Mouse (Mus musculus) bone marrow macrophage, adult 2 months (primary cell): ENCODE data around the gene Zfp825. TPM values are rescaled to one million over a fixed set of nuclear protein-coding genes. Genes with fewer than 3 reads are reported as not detected.
"Not testable (repeated sequence)": the region's sequence is repeated elsewhere in the genome, so short reads cannot be mapped to it uniquely, and the experiment has no call there.

Experiments
- H3K27ac ChIP-seq: 2 replicates; pipeline ENCODE4 v1.5.1; 2012; ENCODE audit warnings: low read depth, low read length; ENCODE audit not compliant: insufficient read depth
- H3K4me1 ChIP-seq: 2 replicates; pipeline ENCODE4 v1.6.1; 2012; ENCODE audit warnings: low read length; ENCODE audit not compliant: control insufficient read depth, insufficient read depth
- H3K4me3 ChIP-seq: 2 replicates; pipeline ENCODE4 v1.5.1; 2012; ENCODE audit warnings: mild to moderate bottlenecking, low read length, moderate library complexity; ENCODE audit not compliant: insufficient read depth
- CTCF ChIP-seq: IDR thresholded peaks from 2 replicates; pipeline ENCODE4 v1.5.1; 2012; ENCODE audit warnings: low read depth, mild to moderate bottlenecking, low read length, moderate library complexity
- POLR2A ChIP-seq: IDR thresholded peaks from 2 replicates; pipeline ENCODE4 v1.6.1; 2012; ENCODE audit warnings: mild to moderate bottlenecking, low read depth, low read length, borderline replicate concordance
- polyA plus RNA-seq: library from polyadenylated mRNA; stranded (reverse); fragments of >200 nt; gene quantifications from 2 replicates; pipeline ENCODE4 v1.2.4, GENCODE M21; 2012; ENCODE audit not compliant: missing spikeins, insufficient read depth, insufficient read length

Zfp825 gene
- 15.2 and 17.6 TPM in 2 replicates for polyA plus RNA-seq

DNA sequence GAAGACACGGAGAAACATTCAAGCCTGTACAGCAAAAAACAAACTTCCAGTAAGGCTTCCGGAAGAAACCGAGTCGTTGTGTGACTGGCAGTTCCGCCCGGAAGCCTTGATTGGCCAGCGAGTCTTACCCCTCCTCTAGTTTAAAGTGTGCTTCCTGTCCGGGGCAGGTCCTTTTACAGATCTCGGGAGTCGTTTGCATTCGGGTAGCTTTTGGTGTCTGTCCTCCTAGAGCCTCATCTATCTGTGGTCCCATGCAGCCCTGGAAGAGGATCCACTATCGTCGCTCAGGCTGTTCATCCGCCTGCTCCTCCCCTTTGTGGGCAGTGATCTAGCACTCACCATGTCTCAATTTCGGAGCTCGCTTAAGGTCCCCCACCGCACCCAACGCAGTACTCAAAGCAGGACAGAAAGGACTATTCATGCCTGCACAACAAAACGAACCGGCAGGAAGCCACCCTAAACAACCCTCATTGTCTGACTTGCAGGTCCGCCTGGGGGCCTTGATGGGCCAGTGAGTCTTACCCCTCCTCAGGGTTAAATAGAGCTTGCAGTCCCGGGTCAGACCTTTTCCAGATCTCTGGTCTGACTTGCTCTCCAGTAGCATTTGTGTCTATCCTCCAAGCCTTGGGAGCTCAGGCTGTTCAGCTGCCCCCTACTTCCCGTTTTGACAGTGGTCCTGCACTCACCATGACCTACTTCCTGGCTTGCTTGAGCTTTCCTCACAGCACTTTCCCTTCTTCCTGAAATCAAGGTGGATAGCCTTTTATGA lies at the start of gene Zfp825:
TSS of gene Zfp825 (minus strand) at position 82 of the 769 bp plus-strand sequence.
- Histone ChIP-seq H3K27ac (peak within 1 kb of the TSS; percentile 87), H3K4me1 (no peaks in the 10 kb centered on the region)
- TF ChIP-seq CTCF = no peak
- TF ChIP-seq POLR2A = no peak

DNA sequence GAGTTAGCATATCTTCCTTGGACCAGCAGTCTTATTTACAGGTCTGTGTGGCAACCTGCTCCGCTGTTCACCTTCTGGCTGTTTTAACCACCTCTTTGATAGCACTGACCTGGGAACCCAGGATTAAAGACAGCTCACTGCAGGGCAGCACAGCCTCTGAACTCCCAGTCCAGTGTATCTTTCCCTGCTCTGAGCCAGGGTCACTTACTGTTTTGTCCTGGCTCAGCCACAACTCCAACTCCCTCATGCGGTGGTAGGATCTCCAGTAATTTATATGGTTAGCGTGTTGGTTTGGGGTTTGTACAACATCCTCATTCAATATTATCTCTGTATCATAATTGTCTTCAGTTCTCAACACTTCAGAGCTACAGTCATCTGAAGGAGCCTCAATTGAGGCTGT lies 41.6 kb upstream of the Zfp825 start:
- not testable (repeated sequence) for H3K4me1 ChIP-seq, H3K27ac ChIP-seq, H3K4me3 ChIP-seq

More for the DNA sequence above, at the start of gene Zfp825:
- peak within 1 kb of the TSS; percentile 76 for H3K4me3 ChIP-seq

DNA sequence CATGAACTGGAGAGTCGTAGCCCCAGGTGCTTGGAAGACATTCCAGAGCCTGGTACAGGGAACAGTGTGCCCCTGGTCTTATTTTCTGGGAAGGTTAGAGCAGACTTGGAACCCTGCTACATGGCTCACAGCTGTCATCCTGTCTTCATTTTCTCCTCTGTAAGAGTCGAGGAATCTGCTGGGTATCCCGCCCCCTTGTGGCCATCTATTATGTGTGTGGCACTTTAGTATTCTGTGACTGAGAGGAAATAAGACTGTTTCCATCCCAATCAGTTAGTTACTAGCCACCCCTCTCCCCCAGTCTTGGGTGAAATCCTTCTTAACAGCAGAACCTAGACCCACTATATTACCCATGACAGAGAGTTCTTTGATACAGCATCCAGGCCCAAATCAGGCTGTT lies 41.1 kb upstream of the Zfp825 start:
- not testable (repeated sequence) for H3K4me3 ChIP-seq, H3K4me1 ChIP-seq, H3K27ac ChIP-seq

DNA sequence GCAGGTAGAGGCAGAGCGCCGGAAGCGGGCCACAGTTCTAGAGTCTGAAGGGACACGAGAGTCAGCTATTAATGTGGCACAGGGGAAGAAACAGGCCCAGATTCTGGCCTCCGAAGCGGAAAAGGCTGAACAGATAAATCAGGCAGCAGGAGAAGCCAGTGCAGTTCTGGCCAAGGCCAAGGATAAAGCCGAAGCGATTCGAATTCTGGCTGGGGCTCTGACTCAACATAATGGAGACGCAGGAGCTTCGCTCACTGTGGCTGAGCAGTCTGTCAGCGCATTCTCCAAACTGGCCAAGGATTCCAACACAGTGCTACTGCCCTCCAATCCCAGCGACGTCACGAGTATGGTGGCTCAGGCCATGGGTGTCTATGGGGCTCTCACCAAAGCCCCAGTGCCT lies 40.3 kb upstream of the Zfp825 start:
- TF ChIP-seq POLR2A (no peak), CTCF (no peak)
- Histone ChIP-seq H3K4me1 (no peaks in the 10 kb centered on the region), H3K4me3 (no peak overlapping the region), H3K27ac (no peak overlapping the region)

DNA sequence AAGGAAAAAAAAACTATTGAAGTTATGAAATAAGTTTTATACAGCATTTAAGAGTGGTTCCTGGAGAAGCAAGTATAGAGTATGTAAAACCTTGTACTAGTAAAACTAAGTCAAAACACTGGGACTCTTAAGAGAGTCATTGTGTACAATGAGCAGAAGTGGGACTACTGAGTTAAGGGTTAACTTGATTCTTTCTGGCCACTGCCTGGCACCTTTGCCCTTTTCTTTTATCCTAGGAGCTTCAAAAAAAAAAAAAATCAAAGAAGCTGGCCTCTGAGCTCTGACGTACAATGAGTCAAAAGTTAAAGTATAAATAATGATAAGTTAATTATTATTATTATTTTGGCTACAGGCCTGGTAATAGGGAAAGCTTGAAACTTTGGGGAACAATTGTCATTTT lies 37.5 kb upstream of the Zfp825 start:
- H3K4me1 ChIP-seq, H3K27ac ChIP-seq, H3K4me3 ChIP-seq: not testable (repeated sequence)

DNA sequence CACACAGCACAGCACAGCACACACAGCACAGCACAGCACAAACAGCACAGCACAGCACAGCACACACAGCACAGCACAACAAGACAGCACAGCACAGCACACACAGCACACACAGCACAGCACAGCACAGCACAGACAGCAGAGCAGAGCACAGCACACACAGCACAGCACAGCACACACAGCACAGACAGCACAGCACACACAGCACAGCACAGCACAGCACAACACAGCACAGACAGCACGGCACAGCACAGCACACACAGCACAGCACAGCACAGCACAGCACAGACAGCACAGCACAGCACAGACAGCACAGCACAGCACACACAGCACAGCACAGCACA lies 35.6 kb upstream of the Zfp825 start:
- not testable (repeated sequence) for H3K27ac ChIP-seq, H3K4me3 ChIP-seq, H3K4me1 ChIP-seq

DNA sequence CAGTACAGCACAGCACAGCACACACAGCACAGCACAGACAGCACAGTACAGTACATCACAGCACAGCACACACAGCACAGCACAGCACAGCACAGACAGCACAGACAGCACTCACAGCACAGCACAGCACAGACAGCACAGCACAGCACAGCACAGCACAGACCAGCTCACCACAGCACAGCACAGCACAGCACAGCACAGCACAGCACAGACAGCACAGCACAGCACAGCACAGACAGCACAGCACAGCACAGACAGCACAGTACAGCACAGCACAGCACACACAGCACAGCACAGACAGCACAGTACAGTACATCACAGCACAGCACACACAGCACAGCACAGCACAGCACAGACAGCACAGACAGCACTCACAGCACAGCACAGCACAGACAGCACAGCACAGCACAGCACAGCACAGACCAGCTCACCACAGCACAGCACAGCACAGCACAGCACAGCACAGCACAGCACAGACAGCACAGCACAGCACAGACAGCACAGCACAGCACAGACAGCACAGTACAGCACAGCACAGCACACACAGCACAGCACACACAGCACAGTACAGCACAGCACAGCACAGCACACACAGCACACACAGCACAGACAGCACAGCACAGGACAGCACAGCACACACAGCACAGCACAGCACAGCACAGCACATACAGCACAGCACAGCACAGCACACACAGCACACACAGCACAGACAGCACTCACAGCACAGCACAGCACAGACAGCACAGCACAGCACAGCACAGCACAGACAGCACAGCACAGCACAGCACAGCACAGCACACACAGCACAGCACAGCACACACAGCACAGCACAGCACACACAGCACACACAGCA lies 35.0 kb upstream of the Zfp825 start:
- not testable (repeated sequence) for H3K4me1 ChIP-seq, H3K4me3 ChIP-seq, H3K27ac ChIP-seq

DNA sequence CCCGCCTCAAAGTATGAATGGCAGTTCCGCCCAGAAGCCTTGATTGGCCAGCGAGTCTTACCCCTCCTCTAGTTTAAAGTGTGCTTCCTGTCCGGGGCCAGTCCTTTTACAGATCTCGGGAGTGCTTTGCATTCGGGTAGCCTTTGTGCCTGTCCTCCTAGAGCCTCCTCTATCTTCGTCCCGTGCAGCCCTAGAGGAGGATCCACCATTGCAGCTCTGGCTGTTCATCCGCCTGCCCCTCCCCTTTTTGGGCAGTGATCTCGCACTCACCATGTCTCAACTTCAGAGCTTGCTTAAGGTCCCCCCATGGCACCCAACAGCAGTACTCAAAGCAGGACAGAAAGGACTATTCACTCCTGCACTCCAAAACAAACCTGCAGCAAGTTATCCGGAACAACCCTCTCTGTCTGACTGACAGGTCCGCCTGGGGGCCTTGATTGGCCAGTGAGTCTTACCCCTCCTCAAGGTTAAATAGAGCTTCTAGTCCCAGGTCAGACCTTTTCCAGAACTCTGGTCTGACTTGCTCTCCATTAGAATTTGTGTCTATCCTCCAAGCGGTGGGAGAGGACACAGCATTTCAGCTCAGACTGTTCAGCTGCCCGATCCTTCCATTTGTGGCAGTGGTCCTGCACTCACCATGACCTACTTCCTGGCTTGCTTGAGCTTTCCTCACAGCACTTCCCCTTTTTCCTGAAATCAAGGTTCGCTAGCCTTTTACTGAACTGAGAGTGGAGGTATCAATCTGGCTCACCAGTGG lies 28.9 kb upstream of the Zfp825 start:
- Histone ChIP-seq H3K4me3 (peak overlapping the region; percentile 58), H3K4me1 (no peaks in the 10 kb centered on the region), H3K27ac (peak overlapping the region; percentile 60)
- no peak for TF ChIP-seq POLR2A
- TF ChIP-seq CTCF = no peak

DNA sequence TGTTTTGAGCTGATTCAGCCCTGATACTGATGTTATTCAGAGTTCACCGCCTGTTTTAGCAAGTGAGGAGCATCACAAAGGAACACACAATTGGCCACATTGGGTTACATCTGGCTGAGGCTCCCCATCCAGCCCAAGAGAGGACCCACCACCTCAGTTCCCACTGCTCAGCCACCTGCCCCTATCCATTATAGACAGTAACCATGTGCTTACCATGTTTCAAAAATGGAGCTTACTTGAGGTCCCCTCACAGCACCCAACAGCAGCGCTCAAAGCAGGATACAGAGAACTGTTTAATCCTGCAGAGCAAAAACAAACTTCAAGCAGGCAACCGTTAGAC lies 28.3 kb upstream of the Zfp825 start:
- not testable (repeated sequence) for H3K4me1 ChIP-seq, H3K27ac ChIP-seq
- H3K4me3 ChIP-seq = peak overlapping the region; percentile 58

DNA sequence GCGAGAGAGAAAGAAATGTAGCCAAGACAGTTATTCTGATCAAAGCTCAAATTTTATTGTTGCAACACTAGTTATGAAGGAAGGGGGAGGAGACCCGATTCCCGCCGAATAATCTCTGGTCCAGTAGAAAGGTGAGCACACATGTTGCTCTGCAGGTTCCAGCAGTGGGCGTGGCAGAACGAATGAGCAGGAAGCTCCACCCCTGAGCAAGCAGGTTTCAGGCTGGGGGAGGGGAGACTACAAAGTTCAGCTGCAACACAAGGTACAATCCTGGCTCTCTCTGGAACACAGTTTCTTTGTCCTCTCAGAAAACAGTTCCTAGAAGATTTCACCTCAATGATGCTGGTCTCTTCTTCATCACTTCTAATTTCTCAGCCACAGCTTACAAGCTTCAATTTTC lies 14.2 kb upstream of the Zfp825 start:
- H3K4me1 ChIP-seq, H3K4me3 ChIP-seq, H3K27ac ChIP-seq: not testable (repeated sequence)

DNA sequence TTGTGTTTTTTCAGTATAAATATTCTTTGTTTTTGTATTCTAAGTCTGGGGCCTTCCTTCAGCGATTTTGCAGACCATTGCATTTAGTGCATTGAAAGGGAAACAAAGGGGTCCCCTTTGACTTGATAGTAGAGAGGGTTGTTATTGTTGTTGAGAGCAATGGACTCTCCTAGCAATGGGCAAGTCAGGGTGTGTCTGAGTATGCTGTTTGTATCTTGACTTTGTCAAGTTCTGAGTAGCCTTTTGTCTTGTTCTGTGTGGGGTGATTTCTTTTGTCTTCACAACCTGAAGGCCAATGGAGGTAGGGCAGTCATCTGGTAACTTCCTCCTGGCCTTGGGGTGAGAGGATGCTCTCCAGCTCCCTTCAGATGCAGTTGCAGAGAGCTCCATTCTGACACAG lies 9.1 kb upstream of the Zfp825 start:
- H3K4me3 ChIP-seq, H3K4me1 ChIP-seq, H3K27ac ChIP-seq: not testable (repeated sequence)

DNA sequence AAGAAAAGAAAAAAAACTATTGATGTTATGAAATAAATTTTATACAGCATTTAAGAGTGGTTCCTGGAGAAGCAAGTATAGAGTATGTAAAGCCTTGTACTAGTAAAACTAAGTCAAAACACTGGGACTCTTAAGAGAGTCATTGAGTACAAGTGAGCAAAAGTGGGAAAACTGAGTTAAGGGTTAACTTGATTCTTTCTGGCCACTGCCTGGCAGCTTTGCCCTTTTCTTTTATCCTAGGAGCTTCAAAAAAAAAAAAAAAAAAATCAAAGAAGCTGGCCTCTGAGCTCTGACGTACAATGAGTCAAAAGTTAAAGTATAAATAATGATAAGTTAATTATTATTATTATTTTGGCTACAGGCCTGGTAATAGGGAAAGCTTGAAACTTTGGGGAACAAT lies 5.9 kb upstream of the Zfp825 start:
- not testable (repeated sequence) for H3K27ac ChIP-seq, H3K4me3 ChIP-seq, H3K4me1 ChIP-seq

DNA sequence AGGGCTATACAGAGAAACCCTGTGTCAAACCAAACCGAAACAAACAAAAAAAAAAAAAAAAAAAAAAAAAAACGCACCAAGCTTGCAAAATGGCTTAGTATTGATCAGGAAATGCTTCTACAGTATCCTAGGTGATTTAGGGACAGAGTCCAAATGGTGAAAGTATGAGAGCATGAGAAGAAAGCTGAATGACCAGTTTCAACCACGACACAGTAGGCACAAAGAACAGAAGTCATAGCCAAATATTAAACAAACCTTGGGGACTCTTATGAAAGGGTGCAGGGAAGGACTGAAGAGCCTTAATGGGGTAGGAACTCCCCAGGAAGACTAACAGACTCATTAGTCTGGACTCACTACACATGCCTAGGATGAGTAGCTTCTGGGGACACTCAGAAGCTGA lies 9.5 kb downstream of the Zfp825 start:
- H3K4me3 ChIP-seq, H3K4me1 ChIP-seq, H3K27ac ChIP-seq: not testable (repeated sequence)

DNA sequence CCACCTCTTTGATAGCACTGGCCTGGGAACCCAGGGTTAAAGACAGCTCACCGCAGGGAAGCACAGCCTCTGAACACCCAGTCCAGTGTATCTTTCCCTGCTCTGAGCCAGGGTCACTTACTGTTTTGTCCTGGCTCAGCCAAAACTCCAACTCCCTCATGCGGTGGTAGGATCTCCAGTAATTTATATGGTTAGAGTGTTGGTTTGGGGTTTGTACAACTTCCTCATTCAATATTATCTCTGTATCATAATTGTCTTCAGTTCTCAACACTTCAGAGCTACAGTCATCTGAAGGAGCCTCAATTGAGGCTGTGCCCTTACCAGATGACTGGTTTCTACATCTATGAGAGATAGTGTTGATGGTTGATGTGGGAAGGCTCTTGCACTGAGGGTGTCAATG lies 22.3 kb downstream of the Zfp825 start:
- not testable (repeated sequence) for H3K4me1 ChIP-seq, H3K27ac ChIP-seq, H3K4me3 ChIP-seq
